Mouse (Mus musculus): ENCODE results near the gene Kctd2.

GRCm38 (mm10) chr11:115373805-115374694, 45.9 kb upstream of the Kctd2 start:
- no peak for TF ChIP-seq MAFK (IDR thresholded peaks at IDR 0.05; ENCODE audit: insufficient read depth, low read depth, low read length)
- TF ChIP-seq CHD2 (IDR thresholded peaks at IDR 0.05; ENCODE audit: low read depth, low read length): peak; percentile 77
- TF ChIP-seq ZNF384 (IDR thresholded peaks at IDR 0.05; ENCODE audit: low read depth, low read length): no peak
- TF ChIP-seq HCFC1 (IDR thresholded peaks at IDR 0.05; ENCODE audit: borderline replicate concordance, insufficient read depth, low read length): no peak
- TF ChIP-seq ZC3H11A (IDR thresholded peaks at IDR 0.05; ENCODE audit: borderline replicate concordance, low read depth, low read length): no peak

Data from ES-E14 (cell line).